8 mouse cellular contexts compared by ENCODE assay signal in genomic region chr13:113031351-113031750, GRCm38 (mm10). TPM values are rescaled to one million over a fixed set of nuclear protein-coding genes. Genes with fewer than 3 reads are reported as not detected.
DNase-seq lines count a peak whose midpoint lies in the region; ATAC-seq and TF ChIP-seq lines count a peak whose summit lies in the region.

No protein-coding gene starts in this region.

- intact Hi-C loops in heart, postnatal 36 days (cut with DNase I): no loop called here

- H3K9me3 ChIP-seq in heart, embryonic 16.5 days (replicated peaks; ENCODE audit: control insufficient read depth, low read length): no peaks in the 10 kb centered on the region
- no peaks in the 10 kb centered on the region for H3K9me3 ChIP-seq in hindbrain, embryonic 13.5 days
- H3K9me3 ChIP-seq in midbrain, embryonic 14.5 days (ENCODE audit: control insufficient read depth, low read length): no peaks in the 10 kb centered on the region

- peak overlapping the region; percentile 72 for H3K4me3 ChIP-seq in heart, embryonic 16.5 days (ENCODE audit: low read length)
- H3K4me3 ChIP-seq in brown adipose tissue, adult 24 weeks (ENCODE audit: insufficient read depth, low read depth, low read length): peak overlapping the region; percentile 27; the same call in 1 of the 2 replicates
- peak overlapping the region; percentile 59 for H3K4me3 ChIP-seq in hindbrain, embryonic 13.5 days
- peak overlapping the region; percentile 59 for H3K4me3 ChIP-seq in midbrain, embryonic 14.5 days (replicated peaks; ENCODE audit: low read depth, low read length)
- no peak overlapping the region for H3K4me3 ChIP-seq in thymus, adult 2 months (ENCODE audit: control insufficient read depth, insufficient read depth, low read length)

- H3K4me1 ChIP-seq in heart, embryonic 16.5 days (ENCODE audit: control insufficient read depth, insufficient read depth, low read length): peaks cover 17% of the 10 kb centered on the region
- H3K4me1 ChIP-seq in brown adipose tissue, adult 24 weeks (ENCODE audit: control insufficient read depth, insufficient read depth, insufficient read length, low read length): no peaks in the 10 kb centered on the region
- H3K4me1 ChIP-seq in hindbrain, embryonic 13.5 days (replicated peaks): peaks cover 21% of the 10 kb centered on the region
- peaks cover 12% of the 10 kb centered on the region for H3K4me1 ChIP-seq in midbrain, embryonic 14.5 days (ENCODE audit: control insufficient read depth, insufficient read depth, low read length)
- peaks cover 38% of the 10 kb centered on the region for H3K4me1 ChIP-seq in thymus, adult 2 months (replicated peaks; ENCODE audit: control insufficient read depth, insufficient read depth, low read length)

- TF ChIP-seq CTCF in thymus, adult 2 months (IDR thresholded peaks at IDR 0.05; ENCODE audit: borderline replicate concordance, control insufficient read depth, extremely low read depth, insufficient read depth, low read length, poor library complexity): no peak

- H3K9ac ChIP-seq in heart, embryonic 16.5 days (ENCODE audit: low read length): peak overlapping the region; percentile 70
- H3K9ac ChIP-seq in hindbrain, embryonic 13.5 days: peak overlapping the region; percentile 74
- peak overlapping the region; percentile 67; the same call in 1 of the 2 replicates for H3K9ac ChIP-seq in midbrain, embryonic 14.5 days (replicated peaks; ENCODE audit: low read length)

- TF ChIP-seq POLR2A in thymus, adult 2 months (IDR thresholded peaks at IDR 0.05; ENCODE audit: control insufficient read depth, extremely low read depth, insufficient read depth, low read length, poor library complexity): no peak

- H3K36me3 ChIP-seq in heart, embryonic 16.5 days (ENCODE audit: control insufficient read depth, insufficient read depth): no peaks in the 10 kb centered on the region
- H3K36me3 ChIP-seq in hindbrain, embryonic 13.5 days: no peaks in the 10 kb centered on the region
- no peaks in the 10 kb centered on the region for H3K36me3 ChIP-seq in midbrain, embryonic 14.5 days (ENCODE audit: control insufficient read depth, insufficient read depth, low read length)
- H3K36me3 ChIP-seq in thymus, adult 2 months (ENCODE audit: control insufficient read depth, insufficient read depth, low read length): no peaks in the 10 kb centered on the region

- DNase-seq in heart, postnatal 36 days: no peak
- peak; percentile 57 for DNase-seq in midbrain, embryonic 14.5 days
- DNase-seq in thymus, adult 2 months: no peak
- DNase-seq in frontal cortex, postnatal 14 days (ENCODE audit: low spot score in 2 of 2): no peak
- DNase-seq in thymus, postnatal 0 days (ENCODE audit: low spot score): no peak

- no peak overlapping the region for H3K27ac ChIP-seq in heart, embryonic 16.5 days (ENCODE audit: low read length)
- H3K27ac ChIP-seq in brown adipose tissue, adult 24 weeks (replicated peaks; ENCODE audit: low read depth, low read length): no peak overlapping the region
- no peak overlapping the region for H3K27ac ChIP-seq in hindbrain, embryonic 13.5 days
- H3K27ac ChIP-seq in midbrain, embryonic 14.5 days (replicated peaks; ENCODE audit: low read depth, low read length): no peak overlapping the region
- H3K27ac ChIP-seq in thymus, adult 2 months (ENCODE audit: control insufficient read depth, insufficient read depth, low read length): no peak overlapping the region; the same call in 1 of the 2 replicates

- H3K4me2 ChIP-seq in heart, embryonic 16.5 days (ENCODE audit: low read depth, low read length): peak overlapping the region; percentile 100
- H3K4me2 ChIP-seq in hindbrain, embryonic 13.5 days: peak overlapping the region; percentile 83
- peak overlapping the region; percentile 81 for H3K4me2 ChIP-seq in midbrain, embryonic 14.5 days (ENCODE audit: low read length)

- no peak for ATAC-seq in heart, embryonic 16.5 days (replicated peaks; ENCODE audit: extremely low read depth, insufficient read depth, low FRiP score)
- peak; percentile 34 for ATAC-seq in hindbrain, embryonic 13.5 days (ENCODE audit: low FRiP score)
- ATAC-seq in midbrain, embryonic 14.5 days (ENCODE audit: low FRiP score, low TSS enrichment): peak; percentile 7; the same call in 1 of the 2 replicates

- 3% methylated on average over 7 of the region's 7 CpGs for WGBS in heart, embryonic 16.5 days
- 2% methylated on average over 7 of the region's 7 CpGs for WGBS in hindbrain, embryonic 13.5 days
- 1% methylated on average over 7 of the region's 7 CpGs for whole genome bisulfite sequencing in midbrain, embryonic 14.5 days
- 5% methylated on average over 7 of the region's 7 CpGs for WGBS in thymus, adult 2 months

- peaks cover 47% of the 10 kb centered on the region for H3K27me3 ChIP-seq in heart, embryonic 16.5 days (ENCODE audit: control insufficient read depth, insufficient read depth, low read length)
- H3K27me3 ChIP-seq in hindbrain, embryonic 13.5 days: peaks cover 60% of the 10 kb centered on the region
- H3K27me3 ChIP-seq in midbrain, embryonic 14.5 days (ENCODE audit: control insufficient read depth, insufficient read depth, low read length): peaks cover 28% of the 10 kb centered on the region; the same call in 1 of the 2 replicates
- no peaks in the 10 kb centered on the region for H3K27me3 ChIP-seq in thymus, adult 2 months (ENCODE audit: control insufficient read depth, insufficient read depth, low read length)

RNA-seq across cellular contexts. Expression of gene Cdc20b, which starts 3.6 kb away (rescaled TPM):
- 0.38 and 0.62 TPM in 2 replicates for polyA plus RNA-seq in heart, embryonic 16.5 days (2015; fragmentation: Nextera tagmentation; extraction: Ambion mirVana)
- total RNA-seq in heart, postnatal 36 days (2021): not detected
- polyA plus RNA-seq in brown adipose tissue, adult 24 weeks (2012; ENCODE audit: insufficient read depth, insufficient read length, missing spikeins): not detected in 2 replicates
- polyA plus RNA-seq in hindbrain, embryonic 13.5 days (2015; fragmentation: Nextera tagmentation; extraction: Ambion mirVana): 0.35 and 0.86 TPM in 2 replicates
- polyA plus RNA-seq in midbrain, embryonic 14.5 days (2014; fragmentation: Nextera tagmentation; extraction: Ambion mirVana): 0.13 and 0.75 TPM in 2 replicates
- 0.47 and 0.48 TPM in 2 replicates for polyA plus RNA-seq in thymus, adult 2 months (2012; rRNA removed)
- polyA plus RNA-seq in thymus, postnatal 0 days (2015; fragmentation: Nextera tagmentation; extraction: Ambion mirVana): 0.21 and 0.22 TPM in 2 replicates

RNA-seq across cellular contexts. Expression of gene Gpx8, which starts 14.9 kb away (rescaled TPM):
- 98.0 and 103 TPM in 2 replicates for polyA plus RNA-seq in heart, embryonic 16.5 days (2015; fragmentation: Nextera tagmentation; extraction: Ambion mirVana)
- 10 to 100 TPM; 34.5 to 37.7 TPM for total RNA-seq in heart, postnatal 36 days (2021)
- 143 and 181 TPM in 2 replicates for polyA plus RNA-seq in brown adipose tissue, adult 24 weeks (2012; ENCODE audit: insufficient read depth, insufficient read length, missing spikeins)
- polyA plus RNA-seq in hindbrain, embryonic 13.5 days (2015; fragmentation: Nextera tagmentation; extraction: Ambion mirVana): 78.5 and 78.6 TPM in 2 replicates
- polyA plus RNA-seq in midbrain, embryonic 14.5 days (2014; fragmentation: Nextera tagmentation; extraction: Ambion mirVana): 35.3 and 53.0 TPM in 2 replicates
- 1.3 and 1.9 TPM in 2 replicates for polyA plus RNA-seq in thymus, adult 2 months (2012; rRNA removed)
- 20.6 and 22.4 TPM in 2 replicates for polyA plus RNA-seq in thymus, postnatal 0 days (2015; fragmentation: Nextera tagmentation; extraction: Ambion mirVana)

RNA-seq across cellular contexts. Expression of gene Mcidas, which starts 37.7 kb away (rescaled TPM):
- 0.62 and 1.2 TPM in 2 replicates for polyA plus RNA-seq in heart, embryonic 16.5 days (2015; fragmentation: Nextera tagmentation; extraction: Ambion mirVana)
- total RNA-seq in heart, postnatal 36 days (2021): not detected
- polyA plus RNA-seq in brown adipose tissue, adult 24 weeks (2012; ENCODE audit: insufficient read depth, insufficient read length, missing spikeins): not detected in 2 replicates
- 0.60 and 1.6 TPM in 2 replicates for polyA plus RNA-seq in hindbrain, embryonic 13.5 days (2015; fragmentation: Nextera tagmentation; extraction: Ambion mirVana)
- 0.22 and 0.27 TPM in 2 replicates for polyA plus RNA-seq in midbrain, embryonic 14.5 days (2014; fragmentation: Nextera tagmentation; extraction: Ambion mirVana)
- 0.28 and 0.32 TPM in 2 replicates for polyA plus RNA-seq in thymus, adult 2 months (2012; rRNA removed)
- polyA plus RNA-seq in thymus, postnatal 0 days (2015; fragmentation: Nextera tagmentation; extraction: Ambion mirVana): 0.20 and 0.28 TPM in 2 replicates

RNA-seq across cellular contexts. Expression of gene Ccno, which starts 43.7 kb away (rescaled TPM):
- polyA plus RNA-seq in heart, embryonic 16.5 days (2015; fragmentation: Nextera tagmentation; extraction: Ambion mirVana): 0.87 and 2.0 TPM in 2 replicates
- under 1 TPM; 0.19 to 0.67 TPM for total RNA-seq in heart, postnatal 36 days (2021)
- polyA plus RNA-seq in brown adipose tissue, adult 24 weeks (2012; ENCODE audit: insufficient read depth, insufficient read length, missing spikeins): 0.95 TPM in 1 of 2 replicates, not detected in the other
- polyA plus RNA-seq in hindbrain, embryonic 13.5 days (2015; fragmentation: Nextera tagmentation; extraction: Ambion mirVana): 0.91 and 3.0 TPM in 2 replicates
- 0.57 and 0.58 TPM in 2 replicates for polyA plus RNA-seq in midbrain, embryonic 14.5 days (2014; fragmentation: Nextera tagmentation; extraction: Ambion mirVana)
- 3.9 and 6.1 TPM in 2 replicates for polyA plus RNA-seq in thymus, adult 2 months (2012; rRNA removed)
- 1.2 TPM in 2 replicates for polyA plus RNA-seq in thymus, postnatal 0 days (2015; fragmentation: Nextera tagmentation; extraction: Ambion mirVana)
